Mouse (Mus musculus) liver, adult 2 months (tissue): ENCODE measurements at regions not wholly inside any gene's neighbourhood (a gene's known extent, or its start where the extent isn't known, plus 50 kb on each side); places are given as distances from the start of the nearest gene placed in this dataset.

Source experiments
- CTCF ChIP-seq: fragments of 200-500 bp; IDR thresholded peaks from 2 replicates; pipeline ENCODE4 v1.5.1; 2011; ENCODE audit warnings: low read depth, low read length, control low read depth
- POLR2A ChIP-seq: fragments of 200-500 bp; IDR thresholded peaks from 2 replicates; pipeline ENCODE4 v1.6.1; 2011; ENCODE audit warnings: low read length, control low read depth; ENCODE audit not compliant: insufficient read depth; ENCODE audit errors: extremely low read depth

- TF ChIP-seq CTCF (no peak), POLR2A (no peak)
These were observed 85.6 kb upstream of the Epha4 start for GRCm38 (mm10) chr1:77600509-77600908.
